Mouse (Mus musculus) midbrain, embryonic 11.5 days (tissue): Measurements from ENCODE around the gene Frmd4b. TPM values are rescaled to one million over a fixed set of nuclear protein-coding genes. Genes with fewer than 3 reads are reported as not detected.
A peak's percentile ranks its signal among the peaks of the same experiment; 100 is the strongest.

Experiments
- ATAC-seq: fragments of 200-750 bp; cut with Nextera tagmentation; 2 replicates; pipeline ENCODE4 v1.8.0; 2017; ENCODE audit warnings: moderate TSS enrichment, moderate library complexity; ENCODE audit not compliant: low FRiP score
- DNase-seq: peaks from one replicate; pipeline ENCODE4 v3.0.0; 2015; ENCODE audit warnings: low spot score; ENCODE audit errors: missing footprints
- H3K27ac ChIP-seq: fragments of 300-500 bp; sonication (generic); 2 replicates; pipeline ENCODE4 v1.5.1; 2014; ENCODE audit warnings: low read depth, low read length
- H3K27me3 ChIP-seq: fragments of 300-500 bp; sonication (generic); 2 replicates; pipeline ENCODE4 v1.6.1; 2014; ENCODE audit warnings: mild to moderate bottlenecking, low read length, moderate library complexity, mixed read lengths; ENCODE audit not compliant: control insufficient read depth, insufficient read depth
- H3K36me3 ChIP-seq: fragments of 300-500 bp; sonication (generic); 2 replicates; pipeline ENCODE4 v1.6.1; 2014; ENCODE audit warnings: mild to moderate bottlenecking, low read length, moderate library complexity, mixed read lengths; ENCODE audit not compliant: control insufficient read depth, insufficient read depth
- H3K4me1 ChIP-seq: fragments of 300-500 bp; sonication (generic); 2 replicates; pipeline ENCODE4 v1.6.1; 2014; ENCODE audit warnings: low read length; ENCODE audit not compliant: control insufficient read depth, insufficient read depth
- H3K4me2 ChIP-seq: fragments of 300-500 bp; sonication (generic); 2 replicates; pipeline ENCODE4 v1.6.1; 2014; ENCODE audit warnings: mild to moderate bottlenecking, moderate library complexity
- H3K4me3 ChIP-seq: fragments of 300-500 bp; sonication (generic); 2 replicates; pipeline ENCODE4 v1.5.1; 2014; ENCODE audit warnings: low read depth, low read length
- H3K9ac ChIP-seq: fragments of 300-500 bp; sonication (generic); 2 replicates; pipeline ENCODE4 v1.6.1; 2014; ENCODE audit warnings: low read length
- H3K9me3 ChIP-seq: fragments of 300-500 bp; sonication (generic); 2 replicates; pipeline ENCODE4 v1.6.1; 2016; ENCODE audit warnings: low read length; ENCODE audit not compliant: control insufficient read depth
- WGBS: fragments of 180-500 bp; shearing (Covaris S2); extraction: QIAGEN DNeasy Blood & Tissue Kit; methylation state at CpG from one replicate; pipeline ENCODE4 v1.1.7; 2014; 5-methylcytosine and 5-hydroxymethylcytosine counted together
- polyA plus RNA-seq: library from polyadenylated mRNA; unstranded; fragments of >200 nt; fragmentation: Nextera tagmentation; extraction: Ambion mirVana; gene quantifications from 2 replicates; pipeline ENCODE4 v1.2.1, GENCODE M21; 2014

The Frmd4b gene
- polyA plus RNA-seq, 1 experiment from 2014 or later, result 31.9 TPM

DNA sequence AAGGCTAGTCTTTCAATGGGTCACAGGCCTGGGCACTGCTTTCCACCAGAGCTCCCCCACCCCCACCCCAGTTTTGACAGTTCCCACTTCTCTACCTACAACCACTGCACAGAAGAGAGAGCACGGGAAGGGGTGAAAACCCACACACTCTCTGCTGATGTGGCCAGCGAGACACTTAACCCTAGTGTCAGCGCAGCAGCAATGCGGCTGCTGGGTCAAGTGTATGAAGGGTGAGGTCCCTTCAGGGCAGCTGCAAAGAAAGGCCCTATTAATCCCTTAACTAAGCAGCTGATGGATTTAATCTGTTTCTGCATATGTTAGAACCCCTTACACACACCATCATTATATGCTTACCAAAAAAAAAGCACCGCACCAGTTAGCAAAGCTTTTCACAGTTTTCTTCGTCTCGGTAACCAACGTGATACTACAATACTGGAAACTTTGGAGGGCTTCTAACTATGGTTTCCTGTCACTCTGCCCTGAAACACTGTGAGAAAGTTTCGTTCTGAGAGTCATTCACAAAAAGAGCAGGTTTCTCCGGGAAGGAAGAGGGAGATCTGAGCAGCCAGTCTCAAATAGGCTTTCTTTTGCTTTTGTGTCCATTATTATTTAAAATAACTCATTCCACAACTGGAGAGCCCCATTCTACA, 264.7 kb downstream of the Frmd4b start:
- peaks cover 3% of the 10 kb centered on the region for H3K27me3 ChIP-seq
- H3K27ac ChIP-seq, result peak overlapping the region; percentile 52
- WGBS, result 16% methylated on average over 10 of the region's 10 CpGs
- no peaks in the 10 kb centered on the region for H3K9me3 ChIP-seq
- H3K4me1 ChIP-seq, result peaks cover 48% of the 10 kb centered on the region
- H3K4me3 ChIP-seq, result peak overlapping the region; percentile 5; the same call in 1 of the 2 replicates
- no peaks in the 10 kb centered on the region for H3K36me3 ChIP-seq
- peak; percentile 93 for DNase-seq
- peak; percentile 85 for ATAC-seq
- H3K4me2 ChIP-seq, result peak overlapping the region; percentile 28
- no peak overlapping the region for H3K9ac ChIP-seq

DNA sequence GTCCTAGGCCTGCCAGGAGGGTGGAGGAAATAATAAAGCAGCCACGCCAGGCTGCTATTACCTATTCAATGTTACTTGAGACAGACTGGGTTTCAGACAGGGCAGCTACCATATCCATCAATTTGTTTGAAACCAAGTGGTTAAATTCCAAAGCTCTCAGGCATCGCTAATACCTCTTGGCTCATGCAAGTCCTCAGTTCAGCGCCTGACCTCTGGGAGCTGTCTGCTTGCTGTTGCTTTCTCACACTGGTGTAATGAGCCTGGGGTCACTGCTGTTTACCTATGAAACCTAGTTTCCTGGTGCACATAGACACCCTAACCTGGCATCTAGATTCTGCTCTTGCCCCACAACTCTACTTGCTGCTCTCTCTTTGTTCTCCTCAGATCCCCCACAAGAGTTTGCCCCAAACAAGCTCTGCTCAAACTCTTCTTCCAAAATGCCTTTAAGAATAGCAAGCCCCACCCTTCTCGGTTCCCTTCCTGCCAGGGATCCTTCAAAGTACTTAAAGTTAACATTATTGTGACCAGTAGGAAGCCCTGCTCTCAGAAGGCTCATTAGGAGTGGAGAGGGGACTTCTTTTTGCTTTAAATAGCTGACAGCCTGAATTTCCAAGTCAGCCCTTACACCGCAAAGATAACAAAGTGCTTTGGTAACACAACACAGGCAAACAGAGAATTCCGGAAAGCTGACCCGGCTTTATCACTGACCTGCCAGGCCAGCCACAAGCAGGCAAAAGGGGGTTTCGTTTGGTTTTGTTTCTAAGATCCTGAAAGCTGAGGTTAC, 267.8 kb downstream of the Frmd4b start:
- peaks cover 34% of the 10 kb centered on the region for H3K4me1 ChIP-seq
- H3K4me2 ChIP-seq, result no peak overlapping the region
- no peaks in the 10 kb centered on the region for H3K36me3 ChIP-seq
- H3K4me3 ChIP-seq, result no peak overlapping the region
- no peaks in the 10 kb centered on the region; the same call in none of the 2 replicates for H3K27me3 ChIP-seq
- DNase-seq, result no peak
- H3K9me3 ChIP-seq, result no peaks in the 10 kb centered on the region
- no peak overlapping the region for H3K27ac ChIP-seq
- ATAC-seq, result no peak
- 0 out of 2 replicates have a peak overlapping the region, but pooled peaks have one; percentile 27 for H3K9ac ChIP-seq
- WGBS, result 30% methylated on average over 8 of the region's 8 CpGs

DNA sequence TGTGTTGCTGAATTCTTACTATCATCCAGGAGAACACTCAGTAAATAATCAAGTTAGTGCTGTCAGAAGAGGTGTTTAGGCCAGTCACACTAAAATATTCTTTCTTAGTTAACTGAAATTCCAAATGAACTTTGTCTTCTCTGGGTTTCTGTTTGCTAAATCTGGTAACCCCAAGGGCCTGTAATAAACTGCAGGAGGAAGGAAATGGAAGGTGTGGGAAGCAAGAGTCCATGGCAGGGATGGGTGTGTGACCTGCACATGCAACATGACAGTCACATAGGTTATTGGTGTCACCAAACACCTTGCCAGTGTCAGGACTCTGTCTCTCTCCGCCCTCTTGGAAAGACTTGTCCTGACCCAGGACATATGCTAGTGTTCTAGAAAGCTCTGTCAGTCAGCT, 270.4 kb downstream of the Frmd4b start:
- Histone ChIP-seq H3K9me3 (no peaks in the 10 kb centered on the region), H3K27ac (no peak overlapping the region), H3K36me3 (no peaks in the 10 kb centered on the region), H3K4me2 (no peak overlapping the region), H3K4me3 (no peak overlapping the region), H3K9ac (no peak overlapping the region), H3K27me3 (no peaks in the 10 kb centered on the region; the same call in none of the 2 replicates), H3K4me1 (peaks cover 12% of the 10 kb centered on the region)
- 95% methylated on average over 1 of the region's 1 CpGs for WGBS
- no peak for ATAC-seq
- no peak for DNase-seq

DNA sequence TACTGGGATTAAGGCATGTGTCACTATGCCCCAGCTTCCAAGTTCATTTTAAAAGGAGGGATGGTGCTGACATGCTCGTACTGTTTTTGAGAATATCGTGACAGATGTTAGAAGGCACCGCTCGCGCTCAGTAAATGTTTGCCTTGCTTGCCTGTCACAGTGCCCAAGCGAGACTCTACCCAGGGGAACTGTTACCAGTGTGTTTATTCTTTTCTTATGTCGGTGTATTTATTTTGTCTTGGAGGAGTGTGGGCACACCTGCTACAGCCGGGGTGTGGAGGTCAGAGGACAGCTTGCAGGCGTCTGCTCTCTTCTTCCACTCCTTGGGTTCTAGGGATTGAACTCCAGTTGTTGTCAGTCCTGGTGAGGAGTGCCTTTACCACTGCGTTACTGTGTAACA, 270.8 kb downstream of the Frmd4b start:
- Histone ChIP-seq H3K4me3 (no peak overlapping the region), H3K4me1 (peaks cover 8% of the 10 kb centered on the region), H3K27ac (no peak overlapping the region), H3K27me3 (no peaks in the 10 kb centered on the region; the same call in none of the 2 replicates), H3K36me3 (no peaks in the 10 kb centered on the region), H3K9me3 (no peaks in the 10 kb centered on the region), H3K9ac (no peak overlapping the region), H3K4me2 (no peak overlapping the region)
- ATAC-seq, result no peak
- 67% methylated on average over 10 of the region's 10 CpGs for WGBS
- DNase-seq, result no peak

DNA sequence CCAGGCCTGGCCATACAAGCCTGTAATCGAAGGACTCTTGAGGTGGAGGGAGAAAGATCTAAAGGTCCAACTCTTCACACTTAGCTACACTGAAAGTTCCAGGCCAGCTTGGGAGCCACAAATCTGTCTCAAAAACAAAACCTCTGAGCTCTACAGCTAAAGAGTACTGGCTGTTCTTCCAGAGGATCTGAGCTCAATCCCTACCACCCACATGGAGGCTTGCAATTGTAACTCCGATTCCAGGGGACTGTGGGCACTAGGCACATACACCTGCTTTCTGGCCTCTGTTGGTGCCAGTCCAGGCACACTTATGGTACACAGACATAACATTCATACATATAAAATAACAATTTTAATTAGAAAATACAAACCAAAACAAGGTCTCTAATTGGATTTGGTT, 271.4 kb downstream of the Frmd4b start:
- H3K4me3 ChIP-seq, result no peak overlapping the region
- H3K27ac ChIP-seq, result no peak overlapping the region
- H3K9me3 ChIP-seq, result no peaks in the 10 kb centered on the region
- ATAC-seq, result no peak
- H3K9ac ChIP-seq, result no peak overlapping the region
- DNase-seq, result no peak
- H3K4me1 ChIP-seq, result peaks cover 7% of the 10 kb centered on the region
- H3K27me3 ChIP-seq, result no peaks in the 10 kb centered on the region; the same call in none of the 2 replicates
- 98% methylated on average over 2 of the region's 2 CpGs for WGBS
- no peaks in the 10 kb centered on the region for H3K36me3 ChIP-seq
- no peak overlapping the region for H3K4me2 ChIP-seq

DNA sequence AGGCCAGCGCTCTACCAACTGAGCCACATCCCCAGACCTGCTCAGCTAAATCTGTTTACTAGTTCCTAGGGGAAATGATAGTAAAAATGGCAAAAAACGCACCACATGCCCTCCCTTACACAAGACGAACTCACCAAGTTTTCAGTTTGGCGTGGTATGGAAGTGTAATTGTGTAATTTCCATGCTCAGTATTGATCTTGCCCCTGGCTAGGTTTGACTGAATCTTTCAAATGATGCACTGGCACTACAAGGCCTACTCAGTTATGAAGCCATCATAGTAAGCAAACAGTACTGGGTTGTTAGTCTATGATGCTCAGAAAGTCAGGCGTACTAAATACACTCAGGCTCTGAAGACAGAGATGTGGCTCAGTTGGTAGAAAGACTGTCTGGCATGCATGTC, 275.2 kb downstream of the Frmd4b start:
- peaks cover 9% of the 10 kb centered on the region for H3K4me1 ChIP-seq
- no peaks in the 10 kb centered on the region for H3K9me3 ChIP-seq
- no peak overlapping the region for H3K9ac ChIP-seq
- H3K27me3 ChIP-seq, result no peaks in the 10 kb centered on the region
- DNase-seq, result no peak
- no peak overlapping the region for H3K4me3 ChIP-seq
- H3K36me3 ChIP-seq, result no peaks in the 10 kb centered on the region
- 88% methylated on average over 5 of the region's 5 CpGs for WGBS
- H3K27ac ChIP-seq, result no peak overlapping the region
- H3K4me2 ChIP-seq, result no peak overlapping the region
- no peak for ATAC-seq

DNA sequence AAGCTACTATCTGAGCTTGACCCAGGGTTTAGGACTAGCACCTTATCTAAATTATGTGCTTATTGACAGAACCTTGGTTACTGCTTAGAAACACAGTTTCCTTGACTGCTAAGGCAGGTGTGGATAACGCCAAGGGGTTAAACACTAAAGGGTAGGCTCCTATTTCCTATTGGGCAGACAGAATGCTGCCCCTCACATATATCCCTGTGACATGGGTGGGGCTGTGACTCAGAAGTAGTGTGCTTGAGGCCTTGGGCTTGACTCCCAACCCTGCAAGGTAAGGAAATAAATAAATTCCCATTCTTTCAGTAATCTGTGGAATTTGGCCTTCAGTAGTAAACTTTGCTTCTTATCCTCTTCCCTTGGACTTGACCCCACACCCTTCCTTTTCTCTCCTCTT, 275.7 kb downstream of the Frmd4b start:
- Histone ChIP-seq H3K9ac (no peak overlapping the region), H3K4me3 (no peak overlapping the region), H3K9me3 (no peaks in the 10 kb centered on the region), H3K4me2 (no peak overlapping the region), H3K36me3 (no peaks in the 10 kb centered on the region), H3K27ac (no peak overlapping the region), H3K27me3 (no peaks in the 10 kb centered on the region), H3K4me1 (peaks cover 9% of the 10 kb centered on the region)
- DNase-seq (no peak), ATAC-seq (no peak)
- WGBS, result 89% methylated on average over 1 of the region's 1 CpGs

DNA sequence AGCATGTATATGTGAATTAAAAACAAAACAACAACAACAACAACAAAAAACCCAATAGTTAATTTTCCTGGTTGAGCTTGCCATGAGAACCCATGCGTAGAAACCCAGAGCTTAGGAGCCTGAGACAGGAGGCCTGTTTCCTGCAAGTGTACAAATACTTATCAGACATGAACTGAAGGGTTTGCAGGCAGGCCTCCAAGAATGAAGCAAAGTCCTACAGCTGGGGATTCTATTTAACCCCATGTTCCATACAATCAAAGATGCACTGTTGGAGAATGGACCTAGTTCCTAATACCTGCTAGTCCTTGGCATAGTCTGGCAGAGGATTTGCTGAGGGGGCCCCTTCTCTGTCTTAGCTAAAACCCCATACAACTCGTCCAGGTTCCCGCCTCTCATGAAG, 276.2 kb downstream of the Frmd4b start:
- Histone ChIP-seq H3K27me3 (no peaks in the 10 kb centered on the region), H3K9me3 (no peaks in the 10 kb centered on the region), H3K9ac (no peak overlapping the region), H3K4me3 (no peak overlapping the region), H3K4me2 (no peak overlapping the region), H3K27ac (no peak overlapping the region), H3K36me3 (no peaks in the 10 kb centered on the region), H3K4me1 (peaks cover 9% of the 10 kb centered on the region)
- DNase-seq (no peak), ATAC-seq (no peak)
- 92% methylated on average over 3 of the region's 3 CpGs for WGBS

DNA sequence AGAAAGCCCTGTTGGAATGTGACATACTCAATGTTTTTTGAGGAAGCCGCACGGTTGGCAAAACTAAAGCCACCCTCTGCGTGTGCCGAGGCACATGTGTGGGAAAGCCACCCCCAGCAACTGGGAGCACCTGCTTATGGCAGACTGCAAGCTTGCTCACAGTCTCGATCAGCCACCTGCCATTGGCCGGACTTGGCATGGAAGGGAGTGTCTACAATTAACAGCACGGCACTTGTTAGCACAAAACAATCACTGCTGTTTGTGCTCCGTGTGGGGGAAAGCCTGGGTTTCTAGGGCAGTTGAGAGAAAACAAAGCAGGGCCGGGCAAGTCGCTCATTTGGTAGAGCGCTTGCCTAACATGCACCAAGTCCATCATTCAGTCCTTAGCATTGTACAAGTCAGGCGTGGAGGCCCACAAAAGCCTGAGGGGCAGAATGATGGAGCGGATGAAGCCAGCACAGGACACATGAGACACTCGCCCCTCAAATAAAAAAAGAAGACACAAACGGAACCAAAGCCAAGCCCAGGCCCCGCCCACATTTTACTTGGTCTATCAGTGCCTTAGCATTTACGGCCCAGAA, 277.0 kb downstream of the Frmd4b start:
- Histone ChIP-seq H3K4me1 (peaks cover 9% of the 10 kb centered on the region), H3K4me3 (no peak overlapping the region), H3K4me2 (no peak overlapping the region), H3K9ac (no peak overlapping the region), H3K27ac (no peak overlapping the region), H3K36me3 (no peaks in the 10 kb centered on the region), H3K27me3 (no peaks in the 10 kb centered on the region), H3K9me3 (no peaks in the 10 kb centered on the region)
- 83% methylated on average over 17 of the region's 17 CpGs for WGBS
- DNase-seq, result no peak
- ATAC-seq, result no peak
